Mouse (Mus musculus): ENCODE data around the gene Tagap.
"Not testable (repeated sequence)": the region's sequence is repeated elsewhere in the genome, so short reads cannot be mapped to it uniquely, and the experiment has no call there.

Tagap gene

GRCm38 (mm10) chr17:7968490-7968889 is 42.7 kb downstream of the Tagap start:
- DNase-seq (ENCODE audit: low read depth, low spot score), result not testable (repeated sequence)

DNA sequence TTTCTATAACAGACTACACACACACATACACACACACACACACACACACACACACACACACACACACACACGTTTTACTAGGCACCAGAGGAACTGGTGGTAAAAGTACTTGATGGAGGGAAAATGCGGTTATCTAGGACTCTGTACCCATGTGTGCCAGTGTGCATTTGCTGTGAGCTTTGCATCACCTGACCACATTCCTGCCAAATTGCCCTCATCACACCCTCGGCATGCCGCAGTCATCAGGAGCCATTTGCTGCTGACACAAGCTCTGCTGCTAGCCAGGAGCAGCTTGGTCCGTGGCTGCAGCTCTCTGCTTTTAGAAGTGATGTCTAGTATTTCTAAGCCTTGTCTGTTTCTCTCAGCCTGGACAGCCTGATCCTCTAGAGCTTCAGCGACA is 44.0 kb downstream of the Tagap start:
- not testable (repeated sequence) for DNase-seq (ENCODE audit: low read depth, low spot score)

DNA sequence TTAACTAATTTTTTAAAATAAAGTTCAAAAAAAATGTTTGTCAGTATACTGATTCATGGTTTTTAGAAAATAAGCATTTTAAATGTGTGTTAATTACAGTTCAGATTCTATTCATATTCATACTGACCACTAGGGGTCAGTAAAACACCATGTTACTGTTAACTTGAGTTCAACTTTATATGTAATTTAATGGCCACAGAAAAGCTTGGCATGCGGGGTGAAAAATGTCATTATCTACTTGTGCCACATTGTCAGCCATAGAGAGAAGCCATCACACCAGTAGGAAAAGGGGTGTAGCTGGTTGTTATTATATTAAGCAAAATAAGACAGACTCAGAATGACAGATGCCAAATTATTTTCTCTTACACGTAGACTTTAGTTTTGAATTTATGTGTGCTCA is 57.7 kb downstream of the Tagap start:
- not testable (repeated sequence) for DNase-seq (ENCODE audit: low read depth, low spot score)

Measured in R1 (cell line).